Mouse (Mus musculus) intestine, embryonic 14.5 days (tissue): ENCODE measurements at regions not wholly inside any gene's neighbourhood (a gene's known extent, or its start where the extent isn't known, plus 50 kb on each side); places are given as distances from the start of the nearest gene placed in this dataset.

ENCODE experiments used
- ATAC-seq: fragments of 200-750 bp; cut with Nextera tagmentation; replicated peaks from 2 replicates; pipeline ENCODE4 v1.8.0; 2017; ENCODE audit warnings: low read depth, moderate number of reproducible peaks, moderate TSS enrichment, moderate library complexity; ENCODE audit not compliant: low FRiP score, low TSS enrichment
- DNase-seq: peaks from one replicate; pipeline ENCODE4 v3.0.0-alpha.2; 2018; ENCODE audit warnings: low spot score
- H3K27ac ChIP-seq: fragments of 300-500 bp; sonication (generic); 2 replicates; pipeline ENCODE4 v1.5.1; 2014; ENCODE audit warnings: low read depth, mild to moderate bottlenecking, control low read depth
- H3K27me3 ChIP-seq: fragments of 300-500 bp; sonication (generic); replicated peaks from 2 replicates; pipeline ENCODE4 v1.6.1; 2014; ENCODE audit warnings: low read length, control low read depth; ENCODE audit not compliant: control insufficient read depth, insufficient read depth
- H3K36me3 ChIP-seq: fragments of 300-500 bp; sonication (generic); 2 replicates; pipeline ENCODE4 v1.6.1; 2014; ENCODE audit warnings: low read length, control low read depth; ENCODE audit not compliant: control insufficient read depth, insufficient read depth
- H3K4me1 ChIP-seq: fragments of 300-500 bp; sonication (generic); replicated peaks from 2 replicates; pipeline ENCODE4 v1.6.1; 2014; ENCODE audit warnings: low read length, control low read depth, mixed read lengths; ENCODE audit not compliant: control insufficient read depth, insufficient read depth
- H3K4me2 ChIP-seq: fragments of 300-500 bp; sonication (generic); 2 replicates; pipeline ENCODE4 v1.6.1; 2014; ENCODE audit warnings: low read length
- H3K4me3 ChIP-seq: fragments of 300-500 bp; sonication (generic); 2 replicates; pipeline ENCODE4 v1.5.1; 2014; ENCODE audit warnings: low read depth, low read length, control low read depth, mixed read lengths
- H3K9ac ChIP-seq: fragments of 300-500 bp; sonication (generic); 2 replicates; pipeline ENCODE4 v1.6.1; 2014; ENCODE audit warnings: mild to moderate bottlenecking, low read length
- H3K9me3 ChIP-seq: fragments of 300-500 bp; sonication (generic); 2 replicates; pipeline ENCODE4 v1.6.1; 2016; ENCODE audit warnings: low read length, control low read depth; ENCODE audit not compliant: control insufficient read depth
- WGBS: fragments of 180-500 bp; shearing (Covaris S2); extraction: QIAGEN DNeasy Blood & Tissue Kit; methylation state at CpG from one replicate; pipeline ENCODE4 v1.1.7; 2014; 5-methylcytosine and 5-hydroxymethylcytosine counted together

DNA sequence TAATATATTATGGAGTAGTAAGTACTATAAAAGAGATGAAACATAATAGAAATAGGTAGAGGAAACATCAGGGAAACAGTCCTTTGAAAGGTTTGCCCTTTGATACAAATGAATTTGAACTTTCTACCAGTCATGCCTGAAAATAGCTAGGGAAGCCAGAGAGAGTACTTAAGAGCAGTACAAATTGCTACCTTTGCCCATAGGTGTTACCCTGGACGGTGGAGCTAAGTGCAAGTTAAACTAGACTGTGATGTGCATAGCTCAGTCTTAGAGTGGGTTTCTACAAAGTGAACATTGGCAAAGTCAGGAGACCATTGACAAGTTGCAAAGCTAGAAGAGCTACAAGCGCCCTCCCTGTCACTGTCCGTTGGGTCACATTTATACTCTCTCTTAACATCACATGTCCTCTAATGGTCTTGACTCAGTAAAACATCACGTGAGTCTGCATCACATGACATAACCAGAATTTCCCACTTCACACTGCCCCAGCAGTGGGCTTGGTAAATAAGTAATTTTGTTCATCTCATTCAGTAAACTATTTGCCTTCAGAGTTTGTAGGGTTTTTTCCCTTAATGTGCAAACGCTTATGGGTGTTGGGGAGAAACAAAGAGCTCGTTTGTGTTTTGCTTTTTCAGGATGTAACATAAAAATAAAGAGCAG lies 80.6 kb upstream of the Itga1 start:
- Histone ChIP-seq H3K4me3 (no peak overlapping the region), H3K27ac (no peak overlapping the region), H3K27me3 (no peaks in the 10 kb centered on the region), H3K36me3 (no peaks in the 10 kb centered on the region), H3K9ac (no peak overlapping the region), H3K4me1 (no peaks in the 10 kb centered on the region), H3K9me3 (no peaks in the 10 kb centered on the region), H3K4me2 (no peak overlapping the region)
- DNase-seq, result no peak
- no peak for ATAC-seq
- WGBS, result 84% methylated on average over 6 of the region's 6 CpGs

DNA sequence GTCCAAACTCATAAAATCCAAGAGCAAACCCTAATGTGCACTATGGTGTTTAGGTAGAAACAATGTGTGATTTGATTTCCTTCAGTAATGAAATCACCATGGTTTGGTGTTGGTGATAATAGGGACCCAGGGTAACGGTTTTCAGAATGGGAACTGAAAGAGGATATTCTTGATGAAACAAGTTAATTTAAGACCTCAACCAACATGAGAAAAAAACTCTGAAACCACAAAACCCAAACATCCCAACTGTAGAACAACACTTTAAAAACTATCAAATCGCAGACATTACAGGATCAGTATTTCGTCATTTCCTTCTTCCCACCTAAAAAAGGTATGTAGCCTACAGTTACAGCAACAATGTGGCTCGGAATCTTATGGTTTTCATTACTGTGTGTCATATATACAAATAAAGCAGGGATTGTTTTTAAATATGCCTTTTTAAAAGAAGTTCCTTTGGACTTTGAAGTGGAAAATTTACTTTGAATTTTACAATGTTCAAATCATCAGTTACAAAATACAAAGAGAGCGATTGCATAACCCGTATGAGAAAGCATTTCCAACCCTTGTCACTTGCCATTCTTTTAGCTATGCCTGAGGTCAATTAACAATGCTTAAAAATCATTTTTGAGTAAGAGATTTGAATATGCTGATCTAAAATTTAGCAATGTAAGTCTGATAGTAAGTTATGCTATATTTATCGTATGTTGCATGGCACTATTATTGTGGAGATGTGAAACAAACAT lies 76.6 kb upstream of the Itga1 start:
- Histone ChIP-seq H3K36me3 (no peaks in the 10 kb centered on the region), H3K4me1 (no peaks in the 10 kb centered on the region), H3K4me3 (no peak overlapping the region), H3K9ac (no peak overlapping the region), H3K27ac (no peak overlapping the region), H3K27me3 (no peaks in the 10 kb centered on the region), H3K9me3 (no peaks in the 10 kb centered on the region), H3K4me2 (no peak overlapping the region)
- no peak for ATAC-seq
- 88% methylated on average over 7 of the region's 7 CpGs for WGBS
- DNase-seq, result no peak

GRCm38 (mm10) chr13:115171347-115172062 lies 69.7 kb upstream of the Itga1 start:
- ATAC-seq (no peak), DNase-seq (no peak)
- no peak overlapping the region for H3K4me2 ChIP-seq
- H3K4me1 ChIP-seq, result no peaks in the 10 kb centered on the region
- no peak overlapping the region for H3K9ac ChIP-seq
- H3K27ac ChIP-seq, result no peak overlapping the region
- no peaks in the 10 kb centered on the region for H3K36me3 ChIP-seq
- H3K4me3 ChIP-seq, result no peak overlapping the region
- 36% methylated on average over 7 of the region's 7 CpGs for WGBS
- no peaks in the 10 kb centered on the region for H3K9me3 ChIP-seq
- H3K27me3 ChIP-seq, result no peaks in the 10 kb centered on the region

- H3K27me3 ChIP-seq, result no peaks in the 10 kb centered on the region
- DNase-seq, result no peak
- H3K36me3 ChIP-seq, result no peaks in the 10 kb centered on the region
- no peaks in the 10 kb centered on the region for H3K9me3 ChIP-seq
- no peak overlapping the region for H3K4me2 ChIP-seq
- 78% methylated on average over 3 of the region's 3 CpGs for WGBS
- H3K4me1 ChIP-seq, result no peaks in the 10 kb centered on the region
- no peak overlapping the region for H3K27ac ChIP-seq
- H3K9ac ChIP-seq, result no peak overlapping the region
- no peak for ATAC-seq
- H3K4me3 ChIP-seq, result no peak overlapping the region
These were observed 64.2 kb upstream of the Itga1 start for GRCm38 (mm10) chr13:115165981-115166380.

DNA sequence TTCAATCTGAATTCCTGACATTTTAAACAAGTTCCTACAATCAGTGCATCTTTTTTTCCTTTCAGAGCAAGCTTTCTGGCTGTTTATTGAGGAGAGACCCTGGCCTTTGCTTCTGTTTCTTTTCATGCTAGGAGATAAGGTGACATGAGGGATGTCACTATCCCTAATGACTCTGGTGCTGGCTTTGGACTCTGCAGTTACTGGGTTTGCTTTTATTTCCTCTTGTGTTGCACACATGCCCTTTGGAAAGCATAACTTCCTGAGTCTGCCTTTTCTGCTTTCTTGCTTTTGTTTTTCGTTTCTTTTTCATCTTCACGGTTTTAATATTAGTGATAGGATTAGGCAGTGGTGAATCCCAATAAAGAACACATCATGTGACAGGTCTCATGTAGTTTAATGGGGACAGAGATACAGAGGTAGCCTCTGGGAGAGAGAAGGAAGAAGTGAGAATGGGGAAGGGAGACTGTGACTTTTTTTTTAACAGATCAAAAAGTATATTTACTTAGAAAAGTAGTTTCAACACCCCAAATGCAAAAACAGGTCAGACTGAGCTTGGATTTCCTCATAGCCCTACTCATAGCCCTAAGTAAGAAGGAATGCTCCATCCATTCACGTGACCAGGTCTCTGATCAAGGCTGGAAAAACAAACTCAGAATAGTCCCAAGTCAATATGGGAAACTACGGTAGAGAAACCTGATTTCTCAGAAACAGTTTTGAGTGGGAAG lies 61.1 kb upstream of the Itga1 start:
- no peak for DNase-seq
- WGBS, result 63% methylated on average over 4 of the region's 4 CpGs
- ATAC-seq, result no peak
- Histone ChIP-seq H3K27me3 (no peaks in the 10 kb centered on the region), H3K27ac (no peak overlapping the region), H3K4me1 (no peaks in the 10 kb centered on the region), H3K36me3 (no peaks in the 10 kb centered on the region), H3K4me2 (no peak overlapping the region), H3K4me3 (no peak overlapping the region), H3K9ac (no peak overlapping the region), H3K9me3 (no peaks in the 10 kb centered on the region)

- Histone ChIP-seq H3K4me2 (no peak overlapping the region), H3K4me1 (no peaks in the 10 kb centered on the region), H3K4me3 (no peak overlapping the region), H3K27me3 (no peaks in the 10 kb centered on the region), H3K9ac (no peak overlapping the region), H3K9me3 (no peaks in the 10 kb centered on the region), H3K36me3 (no peaks in the 10 kb centered on the region), H3K27ac (no peak overlapping the region)
- WGBS, result 68% methylated on average over 4 of the region's 4 CpGs
- no peak for DNase-seq
- no peak for ATAC-seq
These were observed 57.6 kb upstream of the Itga1 start for GRCm38 (mm10) chr13:115159386-115159785.
